Mouse (Mus musculus): ENCODE measurements around the gene Dll4.

DNA sequence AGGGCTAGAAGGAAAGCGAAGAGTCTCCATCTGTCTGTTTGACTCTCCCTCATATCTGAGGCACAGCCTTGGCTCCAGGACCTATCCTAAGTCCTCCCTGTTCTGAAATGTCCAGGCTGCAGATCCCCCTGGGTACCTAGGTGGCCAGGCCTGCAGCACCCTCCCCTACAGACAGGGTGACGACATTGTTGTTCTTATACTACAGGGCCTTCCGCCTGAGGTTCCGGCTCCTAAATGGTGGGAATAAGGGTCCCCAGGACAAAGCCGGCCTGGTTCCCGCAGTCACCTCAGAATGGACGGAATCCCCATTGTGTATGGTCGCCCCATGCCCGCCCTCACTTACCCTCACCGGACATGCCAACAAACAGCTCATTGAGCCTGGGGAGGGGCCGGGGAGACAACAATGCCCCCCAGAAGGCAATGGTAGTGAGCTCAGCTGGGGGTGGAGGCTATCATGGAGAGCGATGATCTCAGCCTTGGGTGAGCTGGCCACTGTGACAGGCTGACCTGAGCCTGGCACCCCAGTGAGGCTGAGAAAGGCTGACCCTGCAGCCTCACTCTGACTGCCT, 10.8 kb upstream of the Dll4 start:
- TF ChIP-seq CTCF (IDR thresholded peaks at IDR 0.05; ENCODE audit: borderline replicate concordance, insufficient read depth, low read depth, low read length) (no peak), POLR2A (IDR thresholded peaks at IDR 0.05; ENCODE audit: borderline replicate concordance, insufficient read depth, low read length) (no peak)
